Mouse (Mus musculus): ENCODE data around the gene Hoxa6. TPM values are rescaled to one million over a fixed set of nuclear protein-coding genes. Genes with fewer than 3 reads are reported as not detected.

Gene Hoxa6
- polyA plus RNA-seq, 1 experiment, result not detected

- no peak for TF ChIP-seq GATA1 (IDR thresholded peaks at IDR 0.05; ENCODE audit: low read length)
- TF ChIP-seq TAL1 (IDR thresholded peaks at IDR 0.05; ENCODE audit: low read length), result no peak
- Histone ChIP-seq H3K9me3 (ENCODE audit: control insufficient read depth, low read length) (no peaks in the 10 kb centered on the region; the same call in 1 of the 2 replicates), H3K4me1 (ENCODE audit: control insufficient read depth) (no peaks in the 10 kb centered on the region), H3K27me3 (ENCODE audit: control insufficient read depth) (peaks cover 100% of the 10 kb centered on the region), H3K4me3 (replicated peaks) (no peak overlapping the region), H3K36me3 (ENCODE audit: control insufficient read depth) (no peaks in the 10 kb centered on the region)
Measured at GRCm38 (mm10) chr6:52167736-52168161, 40.8 kb downstream of the Hoxa6 start.

- no peaks in the 10 kb centered on the region for H3K36me3 ChIP-seq (ENCODE audit: control insufficient read depth)
- H3K9me3 ChIP-seq (ENCODE audit: control insufficient read depth, low read length), result no peaks in the 10 kb centered on the region
- peaks cover 100% of the 10 kb centered on the region for H3K27me3 ChIP-seq (ENCODE audit: control insufficient read depth)
- TF ChIP-seq GATA1 (IDR thresholded peaks at IDR 0.05; ENCODE audit: low read length), result no peak
- no peak for TF ChIP-seq TAL1 (IDR thresholded peaks at IDR 0.05; ENCODE audit: low read length)
- no peaks in the 10 kb centered on the region for H3K4me1 ChIP-seq (ENCODE audit: control insufficient read depth)
- no peak overlapping the region for H3K4me3 ChIP-seq (replicated peaks)
Measured at GRCm38 (mm10) chr6:52167176-52167575, 41.3 kb downstream of the Hoxa6 start.

- H3K27me3 ChIP-seq (ENCODE audit: control insufficient read depth), result peaks cover 100% of the 10 kb centered on the region
- no peak overlapping the region for H3K4me3 ChIP-seq (replicated peaks)
- H3K4me1 ChIP-seq (ENCODE audit: control insufficient read depth), result no peaks in the 10 kb centered on the region
- TF ChIP-seq GATA1 (IDR thresholded peaks at IDR 0.05; ENCODE audit: low read length) (no peak), TAL1 (IDR thresholded peaks at IDR 0.05; ENCODE audit: low read length) (no peak)
- no peaks in the 10 kb centered on the region for H3K36me3 ChIP-seq (ENCODE audit: control insufficient read depth)
- H3K9me3 ChIP-seq (ENCODE audit: control insufficient read depth, low read length), result no peaks in the 10 kb centered on the region
Measured at GRCm38 (mm10) chr6:52166431-52167077, 42.0 kb downstream of the Hoxa6 start.

GRCm38 (mm10) chr6:52165441-52166370 lies 42.8 kb downstream of the Hoxa6 start:
- no peaks in the 10 kb centered on the region for H3K4me1 ChIP-seq (ENCODE audit: control insufficient read depth)
- H3K4me3 ChIP-seq (replicated peaks), result no peak overlapping the region
- no peaks in the 10 kb centered on the region for H3K36me3 ChIP-seq (ENCODE audit: control insufficient read depth)
- peaks cover 100% of the 10 kb centered on the region for H3K27me3 ChIP-seq (ENCODE audit: control insufficient read depth)
- H3K9me3 ChIP-seq (ENCODE audit: control insufficient read depth, low read length), result no peaks in the 10 kb centered on the region
- TF ChIP-seq GATA1 (IDR thresholded peaks at IDR 0.05; ENCODE audit: low read length) (no peak), TAL1 (IDR thresholded peaks at IDR 0.05; ENCODE audit: low read length) (no peak)

DNA sequence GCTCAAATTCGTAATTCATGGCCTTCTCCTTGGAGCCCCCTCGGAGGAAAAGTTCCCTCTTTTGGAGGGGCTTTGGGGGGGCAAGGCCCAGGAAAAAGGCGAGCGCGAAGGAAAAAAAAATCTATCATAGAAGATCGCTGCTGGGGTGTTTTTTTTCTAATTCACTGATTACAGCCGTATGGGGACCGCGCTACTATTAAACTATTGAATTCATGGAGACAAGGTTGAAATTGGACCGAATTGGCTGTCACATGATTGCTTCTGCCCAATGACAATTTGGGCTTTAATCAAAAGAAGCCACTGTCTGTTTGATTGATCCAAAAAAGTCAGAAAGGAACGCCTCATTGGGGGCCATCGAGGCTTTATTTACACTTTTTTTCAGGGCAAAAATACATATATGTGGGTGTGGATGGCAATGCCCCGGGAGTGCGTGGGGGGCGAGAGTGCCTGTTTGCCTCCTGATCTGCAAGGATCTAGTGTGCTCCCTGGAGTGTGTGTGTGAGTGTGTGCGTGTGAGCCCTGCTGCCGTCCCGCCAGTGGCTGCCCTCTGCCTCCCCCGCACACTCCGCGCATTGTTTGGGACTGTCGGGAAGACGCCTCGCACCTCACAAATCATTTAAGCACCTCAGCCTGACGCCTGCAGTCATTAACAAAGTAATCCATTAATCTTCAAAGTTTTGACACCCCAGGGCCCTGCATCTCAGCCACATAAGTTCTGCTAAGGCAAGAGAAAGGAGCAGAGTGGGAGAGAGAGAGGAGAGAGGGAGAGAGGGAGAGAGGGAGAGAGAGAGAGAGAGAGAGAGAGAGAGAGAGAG lies 43.7 kb downstream of the Hoxa6 start, which contains the start of gene Hoxa2:
Gene Hoxa2 (minus strand): TSS at position 206 of the 815 bp plus-strand sequence.
- Histone ChIP-seq H3K27me3 (ENCODE audit: control insufficient read depth) (peaks cover 100% of the 10 kb centered on the region), H3K4me3 (replicated peaks) (no peak within 1 kb of the TSS)

DNA sequence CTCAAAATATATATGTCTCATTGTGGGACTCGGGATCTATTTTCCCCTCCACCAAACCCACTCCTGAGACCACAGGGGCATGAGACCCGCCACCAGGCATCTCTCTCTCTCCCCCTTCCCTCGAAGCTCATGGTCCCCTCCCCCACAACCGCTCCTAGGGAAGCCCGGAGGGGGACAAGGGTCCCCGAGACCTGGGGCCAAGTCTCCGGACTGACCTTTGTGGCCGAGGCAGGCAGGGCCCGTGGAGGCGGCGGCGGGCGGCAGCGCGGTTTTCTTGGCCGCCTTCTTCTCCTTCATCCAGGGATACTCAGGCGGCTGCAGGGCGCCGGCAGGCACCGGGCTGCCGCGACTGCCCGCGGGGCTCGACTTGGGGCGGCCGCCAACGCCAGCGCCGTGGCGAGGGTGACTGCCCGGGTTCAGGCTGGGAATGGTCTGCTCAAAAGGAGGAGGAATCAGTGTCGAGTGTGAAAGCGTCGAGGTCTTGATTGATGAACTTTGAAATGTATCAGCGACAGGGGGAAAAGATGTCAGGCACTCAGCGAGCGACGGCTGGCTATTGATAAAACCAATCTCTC lies 44.4 kb downstream of the Hoxa6 start:
- Histone ChIP-seq H3K4me3 (replicated peaks) (no peak overlapping the region), H3K27me3 (ENCODE audit: control insufficient read depth) (peaks cover 100% of the 10 kb centered on the region), H3K4me1 (ENCODE audit: control insufficient read depth) (no peaks in the 10 kb centered on the region), H3K9me3 (ENCODE audit: control insufficient read depth, low read length) (no peaks in the 10 kb centered on the region), H3K36me3 (ENCODE audit: control insufficient read depth) (no peaks in the 10 kb centered on the region)
- TF ChIP-seq GATA1 (IDR thresholded peaks at IDR 0.05; ENCODE audit: low read length) (no peak), TAL1 (IDR thresholded peaks at IDR 0.05; ENCODE audit: low read length) (no peak)

More for the DNA sequence above, 43.7 kb downstream of the Hoxa6 start, which contains the start of gene Hoxa2:
- no peaks in the 10 kb centered on the region for H3K36me3 ChIP-seq (ENCODE audit: control insufficient read depth)
- no peaks in the 10 kb centered on the region for H3K4me1 ChIP-seq (ENCODE audit: control insufficient read depth)
- TF ChIP-seq TAL1 (IDR thresholded peaks at IDR 0.05; ENCODE audit: low read length) (no peak), GATA1 (IDR thresholded peaks at IDR 0.05; ENCODE audit: low read length) (no peak)
- H3K9me3 ChIP-seq (ENCODE audit: control insufficient read depth, low read length), result no peaks in the 10 kb centered on the region

DNA sequence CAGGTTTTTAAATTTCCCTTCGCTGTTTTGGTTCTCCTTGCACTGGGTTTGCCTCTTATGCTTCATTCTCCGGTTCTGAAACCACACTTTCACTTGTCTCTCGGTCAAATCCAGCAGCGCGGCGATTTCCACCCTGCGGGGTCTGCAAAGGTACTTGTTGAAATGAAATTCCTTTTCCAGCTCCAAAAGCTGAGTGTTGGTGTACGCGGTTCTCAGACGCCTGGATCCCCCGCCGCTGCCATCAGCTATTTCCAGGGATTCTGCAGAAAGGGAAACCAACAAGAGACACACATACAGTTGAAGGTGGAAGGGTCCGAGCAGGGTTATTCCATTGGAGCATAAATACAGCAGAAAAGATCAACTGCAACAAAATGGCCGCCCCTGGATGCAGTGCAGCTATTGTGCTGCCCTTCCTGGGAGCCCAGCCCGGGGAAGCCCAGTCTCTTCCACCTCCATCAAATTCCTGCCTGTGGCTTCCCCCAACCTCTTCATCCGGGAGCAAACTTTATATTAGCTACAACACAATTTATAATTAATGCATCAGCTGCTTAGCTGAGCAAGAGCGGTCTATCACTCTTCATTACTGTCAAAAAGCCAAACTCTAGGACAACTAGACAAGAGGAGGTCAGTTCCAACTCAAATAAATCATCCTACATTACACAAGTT lies 45.0 kb downstream of the Hoxa6 start:
- Histone ChIP-seq H3K36me3 (ENCODE audit: control insufficient read depth) (no peaks in the 10 kb centered on the region), H3K4me1 (ENCODE audit: control insufficient read depth) (no peaks in the 10 kb centered on the region; the same call in 1 of the 2 replicates), H3K27me3 (ENCODE audit: control insufficient read depth) (peaks cover 100% of the 10 kb centered on the region), H3K4me3 (replicated peaks) (no peak overlapping the region), H3K9me3 (ENCODE audit: control insufficient read depth, low read length) (no peaks in the 10 kb centered on the region)
- TF ChIP-seq GATA1 (IDR thresholded peaks at IDR 0.05; ENCODE audit: low read length) (no peak), TAL1 (IDR thresholded peaks at IDR 0.05; ENCODE audit: low read length) (no peak)
